In the genomic region with DNA sequence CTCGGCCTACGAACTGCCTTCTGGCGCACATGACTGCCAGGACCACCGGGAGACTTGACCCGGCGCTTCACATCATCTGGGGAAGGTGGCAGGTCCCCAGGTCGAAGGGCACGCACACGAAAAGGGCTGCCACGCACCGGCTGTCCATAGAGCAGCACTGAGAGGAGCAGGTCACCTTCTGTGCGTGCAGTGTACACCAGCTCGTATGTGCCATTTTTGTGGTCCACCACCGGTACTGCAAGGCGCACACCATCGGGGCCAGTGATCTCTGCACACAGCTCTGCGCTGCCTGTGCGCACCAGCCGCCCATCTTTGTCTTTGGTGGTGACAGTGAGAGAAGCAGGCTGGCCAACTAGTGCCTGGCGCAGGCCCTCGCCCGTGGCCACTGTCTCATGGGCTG, we compare ENCODE assay signal across 28 mouse cellular contexts. TPM values are rescaled to one million over a fixed set of nuclear protein-coding genes. Genes with fewer than 3 reads are reported as not detected.
A peak's percentile ranks its signal among the peaks of the same experiment; 100 is the strongest.
DNase-seq lines count a peak whose midpoint lies in the region; ATAC-seq and TF ChIP-seq lines count a peak whose summit lies in the region.
"Had no signal": no experiment of that assay in that cellular context is flagged by ENCODE, and none has a peak within 500 bp of the region (broad histone marks: within the 10 kb centered on the region; RNA-seq: fewer than 3 reads in every experiment).

No protein-coding gene starts in this region.

- H3K79me2 ChIP-seq in heart, adult 2 months (replicated peaks; ENCODE audit: control insufficient read depth, insufficient read depth, low read length), result no peaks in the 10 kb centered on the region

- H3K4me1 ChIP-seq in heart, adult 2 months (ENCODE audit: control insufficient read depth, insufficient read depth, low read length), result peaks cover 3% of the 10 kb centered on the region
- peaks cover 4% of the 10 kb centered on the region for H3K4me1 ChIP-seq in megakaryocyte, embryonic 14.5 days
- H3K4me1 ChIP-seq in midbrain, embryonic 13.5 days (replicated peaks), result no peaks in the 10 kb centered on the region
- H3K4me1 ChIP-seq in midbrain, postnatal 0 days (ENCODE audit: insufficient read depth, low read length), result no peaks in the 10 kb centered on the region
- no peaks in the 10 kb centered on the region for H3K4me1 ChIP-seq in embryonic facial prominence, embryonic 10.5 days
- H3K4me1 ChIP-seq: forebrain, embryonic 13.5 days; forebrain, embryonic 15.5 days had no signal

- H3K27me3 ChIP-seq in heart, adult 2 months (ENCODE audit: control insufficient read depth, insufficient read depth, low read length), result no peaks in the 10 kb centered on the region
- H3K27me3 ChIP-seq in megakaryocyte, embryonic 14.5 days (replicated peaks), result no peaks in the 10 kb centered on the region
- no peaks in the 10 kb centered on the region for H3K27me3 ChIP-seq in midbrain, embryonic 13.5 days
- H3K27me3 ChIP-seq in midbrain, postnatal 0 days (ENCODE audit: insufficient read depth, low read length), result no peaks in the 10 kb centered on the region
- H3K27me3 ChIP-seq in embryonic facial prominence, embryonic 10.5 days (replicated peaks; ENCODE audit: low read depth, poor library complexity, severe bottlenecking), result no peaks in the 10 kb centered on the region
- H3K27me3 ChIP-seq: CH12.LX; embryonic facial prominence, embryonic 12.5 days; forebrain, embryonic 13.5 days; forebrain, embryonic 15.5 days had no signal

- intact Hi-C loops in heart, adult 2 months (cut with DNase I), result no loop called here

- H3K9ac ChIP-seq in heart, adult 2 months (ENCODE audit: low read depth, low read length), result no peak overlapping the region
- no peak overlapping the region for H3K9ac ChIP-seq in midbrain, embryonic 13.5 days (replicated peaks)
- H3K9ac ChIP-seq in midbrain, postnatal 0 days (replicated peaks; ENCODE audit: low read length, poor library complexity, severe bottlenecking), result no peak overlapping the region
- H3K9ac ChIP-seq: embryonic facial prominence, embryonic 12.5 days; forebrain, embryonic 13.5 days; forebrain, embryonic 15.5 days; forebrain, postnatal 0 days had no signal

- H3K36me3 ChIP-seq in heart, adult 2 months (ENCODE audit: control insufficient read depth, insufficient read depth, low read length), result peaks cover 5% of the 10 kb centered on the region
- H3K36me3 ChIP-seq in megakaryocyte, embryonic 14.5 days (replicated peaks; ENCODE audit: low read length), result peaks cover 91% of the 10 kb centered on the region
- H3K36me3 ChIP-seq in midbrain, embryonic 13.5 days, result peaks cover 99% of the 10 kb centered on the region
- peaks cover 88% of the 10 kb centered on the region for H3K36me3 ChIP-seq in midbrain, postnatal 0 days (ENCODE audit: insufficient read depth, low read length)
- H3K36me3 ChIP-seq in embryonic facial prominence, embryonic 10.5 days (replicated peaks), result peaks cover 98% of the 10 kb centered on the region

- H3K27ac ChIP-seq in heart, adult 2 months, result no peak overlapping the region
- no peak overlapping the region for H3K27ac ChIP-seq in midbrain, embryonic 13.5 days
- no peak overlapping the region for H3K27ac ChIP-seq in midbrain, postnatal 0 days (ENCODE audit: low read depth, low read length)
- H3K27ac ChIP-seq in embryonic facial prominence, embryonic 10.5 days (replicated peaks), result no peak overlapping the region
- H3K27ac ChIP-seq: embryonic facial prominence, embryonic 12.5 days; forebrain, embryonic 13.5 days; forebrain, embryonic 15.5 days had no signal

- TF ChIP-seq POLR2A in heart, adult 2 months (IDR thresholded peaks at IDR 0.05; ENCODE audit: insufficient read depth, low read depth, low read length), result no peak

- no peak overlapping the region for H3K4me2 ChIP-seq in midbrain, embryonic 13.5 days (replicated peaks)
- no peak overlapping the region for H3K4me2 ChIP-seq in midbrain, postnatal 0 days (ENCODE audit: low read depth, low read length, poor library complexity, severe bottlenecking)
- H3K4me2 ChIP-seq: embryonic facial prominence, embryonic 12.5 days; forebrain, embryonic 13.5 days; forebrain, embryonic 15.5 days had no signal

- TF ChIP-seq CTCF in heart, adult 2 months (IDR thresholded peaks at IDR 0.05), result no peak
- TF ChIP-seq CTCF in midbrain, postnatal 0 days (IDR thresholded peaks at IDR 0.05), result no peak

- ATAC-seq in megakaryocyte, adult 5-6 weeks (ENCODE audit: poor library complexity, severe bottlenecking), result no peak
- peak; percentile 60 for ATAC-seq in midbrain, embryonic 13.5 days
- no peak for ATAC-seq in midbrain, postnatal 0 days (ENCODE audit: low FRiP score)
- ATAC-seq: CD4-positive, CD25-positive, alpha-beta regulatory T cell, adult 4 months; forebrain, embryonic 13.5 days; forebrain, embryonic 15.5 days; forebrain, postnatal 0 days had no signal

- H3K4me3 ChIP-seq in heart, adult 2 months, result no peak overlapping the region
- H3K4me3 ChIP-seq in megakaryocyte, embryonic 14.5 days (replicated peaks), result peak overlapping the region; percentile 3
- H3K4me3 ChIP-seq in midbrain, embryonic 13.5 days (replicated peaks), result no peak overlapping the region
- no peak overlapping the region for H3K4me3 ChIP-seq in midbrain, postnatal 0 days (ENCODE audit: low read depth, low read length)
- H3K4me3 ChIP-seq in embryonic facial prominence, embryonic 10.5 days, result no peak overlapping the region
- H3K4me3 ChIP-seq: embryonic facial prominence, embryonic 12.5 days; forebrain, embryonic 13.5 days; forebrain, embryonic 15.5 days had no signal

- peak; percentile 91 for DNase-seq in heart, adult 11 months
- no peak for DNase-seq in heart, adult 2 months
- no peak for DNase-seq in midbrain, postnatal 0 days (ENCODE audit: low spot score)
- peak; percentile 21 for DNase-seq in ZHBTc4 (ENCODE audit: low read depth, low spot score)
- DNase-seq in embryonic facial prominence, embryonic 10.5 days (ENCODE audit: low spot score), result no peak
- DNase-seq: adrenal gland, adult 2 months; adrenal gland, postnatal 10 days; adrenal gland, postnatal 25 days; B cell, adult 2 months; cerebellum, adult 11 months; cerebellum, adult 18-20 months; cerebellum, adult 8-10 months; cerebellum, adult 9-11 months; cerebellum, postnatal 14 days; cerebellum, postnatal 36 days; embryo, embryonic 11 days; forebrain, postnatal 0 days had no signal

- H3K9me3 ChIP-seq in megakaryocyte, embryonic 14.5 days, result no peaks in the 10 kb centered on the region
- H3K9me3 ChIP-seq in midbrain, embryonic 13.5 days, result no peaks in the 10 kb centered on the region
- no peaks in the 10 kb centered on the region for H3K9me3 ChIP-seq in midbrain, postnatal 0 days (ENCODE audit: low read length)
- H3K9me3 ChIP-seq in embryonic facial prominence, embryonic 10.5 days, result no peaks in the 10 kb centered on the region
- H3K9me3 ChIP-seq: embryonic facial prominence, embryonic 12.5 days; forebrain, embryonic 13.5 days; forebrain, embryonic 15.5 days had no signal

- no peak for TF ChIP-seq EP300 in heart, adult 2 months (IDR thresholded peaks at IDR 0.05; ENCODE audit: insufficient read depth, low read depth, low read length)

- WGBS in heart, adult 2 months, result 96% methylated on average over 22 of the region's 22 CpGs
- WGBS in midbrain, embryonic 13.5 days, result 96% methylated on average over 22 of the region's 22 CpGs
- WGBS in midbrain, postnatal 0 days, result 96% methylated on average over 22 of the region's 22 CpGs
- 96% methylated on average over 22 of the region's 22 CpGs for WGBS in embryonic facial prominence, embryonic 10.5 days

RNA-seq across cellular contexts. Expression of a gene that starts 15.6 kb away (rescaled TPM):
- 10 to 100 TPM; 20.5 to 23.0 TPM for total RNA-seq in heart, adult 2 months (2021)
- polyA plus RNA-seq in heart, adult 2 months (2012; rRNA removed), result 39.8 and 41.1 TPM in 2 replicates
- 5.4 and 7.3 TPM in 2 replicates for polyA plus RNA-seq in megakaryocyte, embryonic 14.5 days (2012; ENCODE audit: insufficient read depth, low replicate concordance)
- 14.8 and 19.7 TPM in 2 replicates for total RNA-seq in megakaryocyte, adult 5-6 weeks (2015)
- 10.9 and 15.3 TPM in 2 replicates for total RNA-seq in megakaryocyte, adult 5-6 weeks (2017)
- polyA plus RNA-seq in midbrain, embryonic 13.5 days (2015; fragmentation: Nextera tagmentation; extraction: Ambion mirVana), result 65.4 and 74.5 TPM in 2 replicates
- 164 and 171 TPM in 2 replicates for total RNA-seq in midbrain, postnatal 0 days (2014; rRNA removed)
- 108 and 109 TPM in 2 replicates for polyA plus RNA-seq in midbrain, postnatal 0 days (2015; fragmentation: Nextera tagmentation; extraction: Ambion mirVana)
- polyA plus RNA-seq in embryonic facial prominence, embryonic 10.5 days (2016; fragmentation: Nextera tagmentation; extraction: Ambion mirVana), result 28.8 and 34.9 TPM in 2 replicates

RNA-seq across cellular contexts. Expression of a gene that starts 17.9 kb away (rescaled TPM):
- total RNA-seq in heart, adult 2 months (2021), result under 1 TPM in 1 of 2 experiments, not detected in 1; 0.16 TPM
- polyA plus RNA-seq in heart, adult 2 months (2012; rRNA removed), result 0.33 and 1.9 TPM in 2 replicates
- not detected in 2 replicates for polyA plus RNA-seq in megakaryocyte, embryonic 14.5 days (2012; ENCODE audit: insufficient read depth, low replicate concordance)
- not detected in 2 replicates for total RNA-seq in megakaryocyte, adult 5-6 weeks (2015)
- 0.29 TPM in 1 of 2 replicates, not detected in the other for total RNA-seq in megakaryocyte, adult 5-6 weeks (2017)
- polyA plus RNA-seq in midbrain, embryonic 13.5 days (2015; fragmentation: Nextera tagmentation; extraction: Ambion mirVana), result 0.44 TPM in 1 of 2 replicates, not detected in the other
- not detected in 2 replicates for total RNA-seq in midbrain, postnatal 0 days (2014; rRNA removed)
- polyA plus RNA-seq in midbrain, postnatal 0 days (2015; fragmentation: Nextera tagmentation; extraction: Ambion mirVana), result 0.20 TPM in 1 of 2 replicates, not detected in the other
- 0.22 TPM in 1 of 2 replicates, not detected in the other for polyA plus RNA-seq in embryonic facial prominence, embryonic 10.5 days (2016; fragmentation: Nextera tagmentation; extraction: Ambion mirVana)
- total RNA-seq: CH12.LX; common myeloid progenitor, adult 5-6 weeks; forebrain, postnatal 0 days; MEL had no signal
- polyA plus RNA-seq: CD4-positive, CD25-positive, alpha-beta regulatory T cell, adult 4 months; forebrain, embryonic 11.5 days; forebrain, embryonic 13.5 days had no signal

RNA-seq across cellular contexts. Expression of a gene that starts 22.0 kb away (rescaled TPM):
- 10 to 100 TPM; 70.8 to 78.5 TPM for total RNA-seq in heart, adult 2 months (2021)
- polyA plus RNA-seq in heart, adult 2 months (2012; rRNA removed), result 83.6 and 92.9 TPM in 2 replicates
- polyA plus RNA-seq in megakaryocyte, embryonic 14.5 days (2012; ENCODE audit: insufficient read depth, low replicate concordance), result 588 and 794 TPM in 2 replicates
- 77.3 and 105 TPM in 2 replicates for total RNA-seq in megakaryocyte, adult 5-6 weeks (2015)
- 85.4 and 91.6 TPM in 2 replicates for total RNA-seq in megakaryocyte, adult 5-6 weeks (2017)
- polyA plus RNA-seq in midbrain, embryonic 13.5 days (2015; fragmentation: Nextera tagmentation; extraction: Ambion mirVana), result 146 and 151 TPM in 2 replicates
- total RNA-seq in midbrain, postnatal 0 days (2014; rRNA removed), result 36.4 and 107 TPM in 2 replicates
- 170 and 179 TPM in 2 replicates for polyA plus RNA-seq in midbrain, postnatal 0 days (2015; fragmentation: Nextera tagmentation; extraction: Ambion mirVana)
- 158 and 163 TPM in 2 replicates for polyA plus RNA-seq in embryonic facial prominence, embryonic 10.5 days (2016; fragmentation: Nextera tagmentation; extraction: Ambion mirVana)

RNA-seq across cellular contexts. Expression of a gene that starts 22.4 kb away (rescaled TPM):
- total RNA-seq in heart, adult 2 months (2021), result 10 to 100 TPM; 13.6 TPM
- polyA plus RNA-seq in heart, adult 2 months (2012; rRNA removed), result 30.4 and 40.1 TPM in 2 replicates
- polyA plus RNA-seq in megakaryocyte, embryonic 14.5 days (2012; ENCODE audit: insufficient read depth, low replicate concordance), result 18.8 and 50.9 TPM in 2 replicates
- total RNA-seq in megakaryocyte, adult 5-6 weeks (2015), result 6.9 and 12.0 TPM in 2 replicates
- 24.6 and 24.8 TPM in 2 replicates for total RNA-seq in megakaryocyte, adult 5-6 weeks (2017)
- polyA plus RNA-seq in midbrain, embryonic 13.5 days (2015; fragmentation: Nextera tagmentation; extraction: Ambion mirVana), result 75.6 and 79.9 TPM in 2 replicates
- total RNA-seq in midbrain, postnatal 0 days (2014; rRNA removed), result 62.1 and 90.0 TPM in 2 replicates
- 84.9 and 95.3 TPM in 2 replicates for polyA plus RNA-seq in midbrain, postnatal 0 days (2015; fragmentation: Nextera tagmentation; extraction: Ambion mirVana)
- 61.2 and 64.1 TPM in 2 replicates for polyA plus RNA-seq in embryonic facial prominence, embryonic 10.5 days (2016; fragmentation: Nextera tagmentation; extraction: Ambion mirVana)

RNA-seq across cellular contexts. Expression of a gene that starts 22.5 kb away (rescaled TPM):
- 1 to 10 TPM in 1 of 2 experiments, under 1 TPM in 1; 0.78 to 2.0 TPM for total RNA-seq in heart, adult 2 months (2021)
- polyA plus RNA-seq in heart, adult 2 months (2012; rRNA removed), result 66.7 and 188 TPM in 2 replicates
- polyA plus RNA-seq in megakaryocyte, embryonic 14.5 days (2012; ENCODE audit: insufficient read depth, low replicate concordance), result 276 and 880 TPM in 2 replicates
- total RNA-seq in megakaryocyte, adult 5-6 weeks (2015), result 6.7 and 18.0 TPM in 2 replicates
- total RNA-seq in megakaryocyte, adult 5-6 weeks (2017), result 6.0 and 6.6 TPM in 2 replicates
- polyA plus RNA-seq in midbrain, embryonic 13.5 days (2015; fragmentation: Nextera tagmentation; extraction: Ambion mirVana), result 14.7 and 15.1 TPM in 2 replicates
- 55.3 and 65.6 TPM in 2 replicates for total RNA-seq in midbrain, postnatal 0 days (2014; rRNA removed)
- 11.3 and 23.7 TPM in 2 replicates for polyA plus RNA-seq in midbrain, postnatal 0 days (2015; fragmentation: Nextera tagmentation; extraction: Ambion mirVana)
- polyA plus RNA-seq in embryonic facial prominence, embryonic 10.5 days (2016; fragmentation: Nextera tagmentation; extraction: Ambion mirVana), result 13.5 and 22.0 TPM in 2 replicates

Comparison
In these comparisons a context has a peak if more than half of its experiments do, and no peak if none do; other contexts are left out.
1. DNase-seq: peak in heart, adult 11 months (single experiment) and ZHBTc4 (single experiment); none in heart, adult 2 months (0 of 2), midbrain, postnatal 0 days (single experiment) and embryonic facial prominence, embryonic 10.5 days (single experiment).